In genomic region chr13:63613201-63613600, GRCm38 (mm10) we compare ENCODE assay signal across 28 mouse cellular contexts.
"Had no signal": no experiment of that assay in that cellular context is flagged by ENCODE, and none has a peak within 500 bp of the region (broad histone marks: within the 10 kb centered on the region; RNA-seq: fewer than 3 reads in every experiment).

No protein-coding gene starts in this region.

- ATAC-seq: forebrain, embryonic 13.5 days; forebrain, embryonic 14.5 days; forebrain, embryonic 15.5 days; forebrain, embryonic 16.5 days; forebrain, postnatal 0 days had no signal

- H3K9ac ChIP-seq: embryonic facial prominence, embryonic 12.5 days; embryonic facial prominence, embryonic 13.5 days; embryonic facial prominence, embryonic 15.5 days; forebrain, embryonic 12.5 days; forebrain, embryonic 13.5 days; forebrain, embryonic 15.5 days; forebrain, postnatal 0 days had no signal

- H3K4me2 ChIP-seq: embryonic facial prominence, embryonic 12.5 days; embryonic facial prominence, embryonic 13.5 days; embryonic facial prominence, embryonic 15.5 days; forebrain, embryonic 12.5 days; forebrain, embryonic 13.5 days; forebrain, embryonic 15.5 days had no signal

- H3K36me3 ChIP-seq: embryonic facial prominence, embryonic 12.5 days; embryonic facial prominence, embryonic 13.5 days; embryonic facial prominence, embryonic 15.5 days; forebrain, embryonic 10.5 days; forebrain, embryonic 12.5 days; forebrain, embryonic 15.5 days had no signal

- H3K4me3 ChIP-seq: embryonic facial prominence, embryonic 12.5 days; embryonic facial prominence, embryonic 13.5 days; embryonic facial prominence, embryonic 15.5 days; erythroblast, embryonic 14.5 days; forebrain, embryonic 10.5 days; forebrain, embryonic 12.5 days; forebrain, embryonic 13.5 days; forebrain, embryonic 15.5 days; gastrocnemius, adult 2 months; heart, adult 2 months had no signal

- H3K27ac ChIP-seq: embryonic facial prominence, embryonic 12.5 days; embryonic facial prominence, embryonic 13.5 days; embryonic facial prominence, embryonic 15.5 days; forebrain, embryonic 10.5 days; forebrain, embryonic 12.5 days; forebrain, embryonic 13.5 days; forebrain, embryonic 15.5 days; gastrocnemius, adult 2 months; heart, adult 2 months had no signal

- H3K27me3 ChIP-seq: embryonic facial prominence, embryonic 12.5 days; embryonic facial prominence, embryonic 13.5 days; embryonic facial prominence, embryonic 15.5 days; forebrain, embryonic 15.5 days had no signal

- H3K4me1 ChIP-seq: forebrain, embryonic 13.5 days; forebrain, embryonic 15.5 days had no signal

- DNase-seq: cerebellum, adult 18-20 months; cerebellum, adult 2 months; cerebellum, adult 8-10 months; cerebellum, adult 9-10 months; cerebellum, adult 9-11 months; cerebellum, postnatal 10 days; cerebellum, postnatal 14 days; cerebellum, postnatal 25 days; cerebellum, postnatal 36 days; embryo, embryonic 11 days; forebrain, postnatal 0 days; gastrocnemius, adult 2 months; gastrocnemius, postnatal 10 days; gastrocnemius, postnatal 14 days; gastrocnemius, postnatal 25 days; gastrocnemius, postnatal 36 days; heart, adult 18-20 months; heart, adult 2 months had no signal

- H3K9me3 ChIP-seq: embryonic facial prominence, embryonic 12.5 days; embryonic facial prominence, embryonic 13.5 days; embryonic facial prominence, embryonic 15.5 days; forebrain, embryonic 10.5 days; forebrain, embryonic 12.5 days; forebrain, embryonic 13.5 days; forebrain, embryonic 15.5 days had no signal
